Mouse (Mus musculus) kidney, embryonic 16.5 days (tissue): ENCODE results near the gene Notch3. TPM values are rescaled to one million over a fixed set of nuclear protein-coding genes. Genes with fewer than 3 reads are reported as not detected.

Source experiments
- ATAC-seq: fragments of 200-750 bp; cut with Nextera tagmentation; 2 replicates; pipeline ENCODE4 v1.8.0; 2017; ENCODE audit warnings: moderate TSS enrichment; ENCODE audit not compliant: low FRiP score, low TSS enrichment
- H3K27ac ChIP-seq: fragments of 300-500 bp; sonication (generic); 2 replicates; pipeline ENCODE4 v1.5.1; 2014; ENCODE audit warnings: low read length
- H3K27me3 ChIP-seq: fragments of 300-500 bp; sonication (generic); 2 replicates; pipeline ENCODE4 v1.6.1; 2014; ENCODE audit warnings: low read length, control low read depth, mixed read lengths; ENCODE audit not compliant: insufficient read depth
- H3K36me3 ChIP-seq: fragments of 300-500 bp; sonication (generic); 2 replicates; pipeline ENCODE4 v1.6.1; 2014; ENCODE audit warnings: low read length, control low read depth, mixed read lengths; ENCODE audit not compliant: insufficient read depth
- H3K4me1 ChIP-seq: fragments of 300-500 bp; sonication (generic); 2 replicates; pipeline ENCODE4 v1.6.1; 2014; ENCODE audit warnings: low read length, control low read depth, mixed read lengths; ENCODE audit not compliant: insufficient read depth
- H3K4me2 ChIP-seq: fragments of 300-500 bp; sonication (generic); replicated peaks from 2 replicates; pipeline ENCODE4 v1.6.1; 2014; ENCODE audit warnings: low read depth, low read length
- H3K4me3 ChIP-seq: fragments of 300-500 bp; sonication (generic); 2 replicates; pipeline ENCODE4 v1.5.1; 2014; ENCODE audit warnings: mild to moderate bottlenecking, low read length
- H3K9ac ChIP-seq: fragments of 300-500 bp; sonication (generic); replicated peaks from 2 replicates; pipeline ENCODE4 v1.6.1; 2014; ENCODE audit warnings: low read length
- H3K9me3 ChIP-seq: fragments of 300-500 bp; sonication (generic); 2 replicates; pipeline ENCODE4 v1.6.1; 2016; ENCODE audit warnings: low read length, control low read depth
- WGBS: fragments of 180-500 bp; shearing (Covaris S2); extraction: QIAGEN DNeasy Blood & Tissue Kit; methylation state at CpG from one replicate; pipeline ENCODE4 v1.1.7; 2014; 5-methylcytosine and 5-hydroxymethylcytosine counted together
- polyA plus RNA-seq: library from polyadenylated mRNA; unstranded; fragments of >200 nt; fragmentation: Nextera tagmentation; extraction: Ambion mirVana; gene quantifications from 2 replicates; pipeline ENCODE4 v1.2.1, GENCODE M21; 2015

Gene Notch3
- polyA plus RNA-seq, 1 experiment from 2014 or later: 13.6 TPM

- ATAC-seq: no peak
- Histone ChIP-seq H3K36me3 (no peaks in the 10 kb centered on the region), H3K4me3 (no peak overlapping the region), H3K9ac (no peak overlapping the region), H3K27me3 (no peaks in the 10 kb centered on the region), H3K4me2 (no peak overlapping the region), H3K4me1 (peaks cover 15% of the 10 kb centered on the region), H3K9me3 (no peaks in the 10 kb centered on the region), H3K27ac (no peak overlapping the region)
- 96% methylated on average over 2 of the region's 2 CpGs for WGBS
Observed at GRCm38 (mm10) chr17:32087069-32087468, 79.6 kb downstream of the Notch3 start.

- no peak for ATAC-seq
- Histone ChIP-seq H3K36me3 (no peaks in the 10 kb centered on the region), H3K4me2 (no peak overlapping the region), H3K9ac (no peak overlapping the region), H3K27ac (no peak overlapping the region), H3K4me1 (no peaks in the 10 kb centered on the region), H3K27me3 (no peaks in the 10 kb centered on the region), H3K4me3 (no peak overlapping the region), H3K9me3 (no peaks in the 10 kb centered on the region)
- 95% methylated on average over 2 of the region's 2 CpGs for WGBS
Observed at GRCm38 (mm10) chr17:32083351-32083750, 83.3 kb downstream of the Notch3 start.

DNA sequence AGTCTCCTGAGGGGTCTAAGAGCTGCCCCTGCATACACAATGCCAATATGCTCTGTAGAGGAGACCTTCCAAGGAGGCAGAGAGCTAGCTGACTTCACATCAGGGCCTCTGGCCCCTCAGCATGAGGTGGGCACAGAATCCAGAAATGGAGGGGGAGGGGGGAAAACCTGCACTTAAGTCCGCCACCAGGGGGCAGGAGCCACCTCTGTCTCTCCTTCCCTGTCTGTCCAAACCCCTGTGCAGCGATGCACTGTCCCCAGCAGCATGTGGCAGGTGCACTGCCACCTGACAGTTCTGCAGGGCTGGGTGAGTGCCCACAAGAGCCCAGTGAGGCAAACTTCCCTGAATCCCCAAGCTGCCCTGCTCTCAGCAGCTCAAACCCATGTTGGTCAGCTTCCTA lies 91.5 kb downstream of the Notch3 start:
- no peak overlapping the region for H3K4me2 ChIP-seq
- no peak overlapping the region for H3K9ac ChIP-seq
- no peaks in the 10 kb centered on the region for H3K9me3 ChIP-seq
- H3K27me3 ChIP-seq: no peaks in the 10 kb centered on the region
- no peaks in the 10 kb centered on the region for H3K36me3 ChIP-seq
- no peaks in the 10 kb centered on the region for H3K4me1 ChIP-seq
- no peak overlapping the region for H3K4me3 ChIP-seq
- ATAC-seq: no peak
- no peak overlapping the region for H3K27ac ChIP-seq
- 5% methylated on average over 2 of the region's 2 CpGs for WGBS

GRCm38 (mm10) chr17:32074658-32075057 lies 92.0 kb downstream of the Notch3 start:
- Histone ChIP-seq H3K4me2 (no peak overlapping the region), H3K27me3 (no peaks in the 10 kb centered on the region), H3K9me3 (no peaks in the 10 kb centered on the region), H3K27ac (no peak overlapping the region), H3K9ac (no peak overlapping the region), H3K4me1 (no peaks in the 10 kb centered on the region), H3K36me3 (no peaks in the 10 kb centered on the region), H3K4me3 (no peak overlapping the region)
- no peak for ATAC-seq
- 66% methylated on average over 4 of the region's 4 CpGs for WGBS

GRCm38 (mm10) chr17:32073359-32073758 lies 93.3 kb downstream of the Notch3 start:
- H3K27me3 ChIP-seq: no peaks in the 10 kb centered on the region
- H3K9ac ChIP-seq: no peak overlapping the region
- 2% methylated on average over 2 of the region's 2 CpGs for WGBS
- no peaks in the 10 kb centered on the region for H3K4me1 ChIP-seq
- H3K4me2 ChIP-seq: no peak overlapping the region
- no peak for ATAC-seq
- H3K27ac ChIP-seq: no peak overlapping the region
- no peak overlapping the region for H3K4me3 ChIP-seq
- no peaks in the 10 kb centered on the region for H3K9me3 ChIP-seq
- H3K36me3 ChIP-seq: no peaks in the 10 kb centered on the region

Other genes with a start within 250 kb of the Notch3 start
- gene Rrp1b, start 130.8 kb downstream of the Notch3 start, polyA plus RNA-seq: 51.4 and 71.6 TPM in 2 replicates
- gene Hsf2bp, start 130.5 kb downstream of the Notch3 start, polyA plus RNA-seq: 0.95 and 0.99 TPM in 2 replicates
- 0.19 and 0.37 TPM in 2 replicates for gene Ephx3, start 22.7 kb upstream of the Notch3 start, polyA plus RNA-seq
- gene Brd4, start 117.9 kb upstream of the Notch3 start, polyA plus RNA-seq: 84.5 and 99.3 TPM in 2 replicates
- 112 and 126 TPM in 2 replicates for gene Akap8, start 154.4 kb upstream of the Notch3 start, polyA plus RNA-seq
- gene Akap8l, start 183.8 kb upstream of the Notch3 start, polyA plus RNA-seq: 124 and 130 TPM in 2 replicates
- gene Wiz, start 222.6 kb upstream of the Notch3 start, polyA plus RNA-seq: 22.0 and 23.8 TPM in 2 replicates
- 0.63 and 0.97 TPM in 2 replicates for gene Rasal3, start 236.7 kb upstream of the Notch3 start, polyA plus RNA-seq